Comparison of ENCODE assay signal across 8 mouse cellular contexts in the genomic region with DNA sequence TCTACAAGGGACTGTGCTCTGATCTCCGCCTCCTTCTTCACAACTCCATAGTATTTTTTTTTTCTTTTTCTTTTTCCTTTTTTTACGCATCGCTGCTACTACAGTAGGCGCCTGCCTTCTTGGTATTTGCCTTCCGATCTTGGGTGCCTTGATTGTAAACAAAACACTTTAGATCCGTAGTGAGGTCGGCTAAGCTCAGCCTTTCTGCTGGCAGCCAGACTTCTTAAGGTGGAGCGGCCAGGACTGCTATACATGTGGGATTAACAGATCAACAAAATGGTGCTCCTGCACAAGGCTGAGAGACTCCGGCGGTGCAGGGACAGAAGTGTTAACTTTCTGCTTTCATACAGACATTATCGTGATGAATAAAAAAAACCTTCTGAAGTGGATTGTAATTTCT. TPM values are rescaled to one million over a fixed set of nuclear protein-coding genes. Genes with fewer than 3 reads are reported as not detected.
DNase-seq lines count a peak whose midpoint lies in the region; ATAC-seq and TF ChIP-seq lines count a peak whose summit lies in the region.

No protein-coding gene starts in this region.

- TF ChIP-seq CTCF in lung, postnatal 0 days (IDR thresholded peaks at IDR 0.05): no peak

- H3K27me3 ChIP-seq in embryonic facial prominence, embryonic 13.5 days: no peaks in the 10 kb centered on the region
- H3K27me3 ChIP-seq in heart, embryonic 16.5 days (ENCODE audit: control insufficient read depth, insufficient read depth, low read length): no peaks in the 10 kb centered on the region
- H3K27me3 ChIP-seq in lung, postnatal 0 days (replicated peaks; ENCODE audit: insufficient read depth, low read length): no peaks in the 10 kb centered on the region

- peak; percentile 3 for ATAC-seq in CD4-positive, CD25-positive, alpha-beta regulatory T cell, adult 4 months
- no peak for ATAC-seq in embryonic facial prominence, embryonic 13.5 days (ENCODE audit: insufficient number of reproducible peaks, insufficient read depth, low FRiP score, low TSS enrichment, low read depth)
- ATAC-seq in heart, embryonic 16.5 days (replicated peaks; ENCODE audit: extremely low read depth, insufficient read depth, low FRiP score): no peak
- peak; percentile 36 for ATAC-seq in lung, postnatal 0 days
- ATAC-seq in monocyte, adult 5-6 weeks (replicated peaks; ENCODE audit: insufficient number of reproducible peaks, low FRiP score, low TSS enrichment, poor library complexity, severe bottlenecking): no peak

- DNase-seq in ZHBTc4 (ENCODE audit: low read depth, low spot score): peak; percentile 39
- peak; percentile 79 for DNase-seq in kidney, postnatal 14 days
- peak; percentile 94 for DNase-seq in lung, postnatal 0 days (ENCODE audit: low spot score)
- DNase-seq in ovary, postnatal 36 days (ENCODE audit: low spot score): peak; percentile 58

- peaks cover 9% of the 10 kb centered on the region for H3K4me1 ChIP-seq in embryonic facial prominence, embryonic 13.5 days
- H3K4me1 ChIP-seq in heart, embryonic 16.5 days (ENCODE audit: control insufficient read depth, insufficient read depth, low read length): peaks cover 16% of the 10 kb centered on the region
- H3K4me1 ChIP-seq in lung, postnatal 0 days (ENCODE audit: insufficient read depth, low read depth, low read length): no peaks in the 10 kb centered on the region

- TF ChIP-seq EP300 in lung, postnatal 0 days (IDR thresholded peaks at IDR 0.05): peak; percentile 52; the same call in 1 of the 2 replicates

- peak overlapping the region; percentile 49 for H3K4me3 ChIP-seq in embryonic facial prominence, embryonic 13.5 days
- peak overlapping the region; percentile 71 for H3K4me3 ChIP-seq in heart, embryonic 16.5 days (ENCODE audit: low read length)
- H3K4me3 ChIP-seq in lung, postnatal 0 days (ENCODE audit: low read depth, low read length): peak overlapping the region; percentile 45

- peak overlapping the region; percentile 68 for H3K27ac ChIP-seq in embryonic facial prominence, embryonic 13.5 days
- H3K27ac ChIP-seq in heart, embryonic 16.5 days (ENCODE audit: low read length): peak overlapping the region; percentile 78
- peak overlapping the region; percentile 89 for H3K27ac ChIP-seq in lung, postnatal 0 days (ENCODE audit: low read length)

- H3K9me3 ChIP-seq in embryonic facial prominence, embryonic 13.5 days: no peaks in the 10 kb centered on the region
- H3K9me3 ChIP-seq in heart, embryonic 16.5 days (replicated peaks; ENCODE audit: control insufficient read depth, low read length): no peaks in the 10 kb centered on the region
- H3K9me3 ChIP-seq in lung, postnatal 0 days (ENCODE audit: low read length): no peaks in the 10 kb centered on the region

- 1% methylated on average over 11 of the region's 11 CpGs for WGBS in embryonic facial prominence, embryonic 13.5 days
- WGBS in heart, embryonic 16.5 days: 2% methylated on average over 11 of the region's 11 CpGs
- WGBS in lung, postnatal 0 days: 3% methylated on average over 11 of the region's 11 CpGs

- H3K36me3 ChIP-seq in embryonic facial prominence, embryonic 13.5 days: no peaks in the 10 kb centered on the region
- H3K36me3 ChIP-seq in heart, embryonic 16.5 days (ENCODE audit: control insufficient read depth, insufficient read depth): no peaks in the 10 kb centered on the region
- H3K36me3 ChIP-seq in lung, postnatal 0 days (ENCODE audit: insufficient read depth, low read length): no peaks in the 10 kb centered on the region

- peak overlapping the region; percentile 69 for H3K9ac ChIP-seq in embryonic facial prominence, embryonic 13.5 days
- H3K9ac ChIP-seq in heart, embryonic 16.5 days (ENCODE audit: low read length): peak overlapping the region; percentile 79
- peak overlapping the region; percentile 63 for H3K9ac ChIP-seq in lung, postnatal 0 days (replicated peaks; ENCODE audit: low read depth)

- peak overlapping the region; percentile 81 for H3K4me2 ChIP-seq in embryonic facial prominence, embryonic 13.5 days
- peak overlapping the region; percentile 96 for H3K4me2 ChIP-seq in heart, embryonic 16.5 days (ENCODE audit: low read depth, low read length)
- peak overlapping the region; percentile 73 for H3K4me2 ChIP-seq in lung, postnatal 0 days (replicated peaks; ENCODE audit: low read depth, low read length)

RNA-seq across cellular contexts. Expression of a gene that starts 3.1 kb away (rescaled TPM):
- polyA plus RNA-seq in CD4-positive, CD25-positive, alpha-beta regulatory T cell, adult 4 months (2017; shearing (Covaris generic)): 100 to 1,000 TPM in 1 of 2 experiments, 10 to 100 TPM in 1; 69.7 to 113 TPM
- 18.9 and 24.4 TPM in 2 replicates for polyA plus RNA-seq in embryonic facial prominence, embryonic 13.5 days (2015; fragmentation: Nextera tagmentation; extraction: Ambion mirVana)
- 14.7 TPM in 2 replicates for polyA plus RNA-seq in heart, embryonic 16.5 days (2015; fragmentation: Nextera tagmentation; extraction: Ambion mirVana)
- polyA plus RNA-seq in lung, postnatal 0 days (2015; fragmentation: Nextera tagmentation; extraction: Ambion mirVana): 43.4 and 46.2 TPM in 2 replicates
- total RNA-seq in monocyte, adult 5-6 weeks (2017): 272 to 301 TPM (median 295 TPM) in 3 replicates

RNA-seq across cellular contexts. Expression of a gene that starts 18.7 kb away (rescaled TPM):
- polyA plus RNA-seq in CD4-positive, CD25-positive, alpha-beta regulatory T cell, adult 4 months (2017; shearing (Covaris generic)): 10 to 100 TPM in 1 of 2 experiments, 1 to 10 TPM in 1; 7.7 to 12.1 TPM
- 9.1 TPM in 2 replicates for polyA plus RNA-seq in embryonic facial prominence, embryonic 13.5 days (2015; fragmentation: Nextera tagmentation; extraction: Ambion mirVana)
- 9.1 and 10.6 TPM in 2 replicates for polyA plus RNA-seq in heart, embryonic 16.5 days (2015; fragmentation: Nextera tagmentation; extraction: Ambion mirVana)
- 9.3 and 9.8 TPM in 2 replicates for polyA plus RNA-seq in lung, postnatal 0 days (2015; fragmentation: Nextera tagmentation; extraction: Ambion mirVana)
- total RNA-seq in monocyte, adult 5-6 weeks (2017): 5.4 to 11.0 TPM (median 6.3 TPM) in 3 replicates

Comparison
In these comparisons a context has a peak if more than half of its experiments do, and no peak if none do; other contexts are left out.
1. ATAC-seq: peak in CD4-positive, CD25-positive, alpha-beta regulatory T cell, adult 4 months (single experiment) and lung, postnatal 0 days (single experiment); none in embryonic facial prominence, embryonic 13.5 days (single experiment), heart, embryonic 16.5 days (single experiment) and monocyte, adult 5-6 weeks (single experiment).
2. DNase-seq: peak in every context shown above with its lines; median percentile 94 in lung, postnatal 0 days; 79 in kidney, postnatal 14 days; 58 in ovary, postnatal 36 days; 39 in ZHBTc4.
3. Peak in every context shown above with its lines, with median percentiles within 50 percentile points of each other: H3K27ac ChIP-seq, H3K4me2 ChIP-seq, H3K4me3 ChIP-seq and H3K9ac ChIP-seq.